Mouse (Mus musculus): ENCODE measurements around the gene Map3k5.

The Map3k5 gene

DNA sequence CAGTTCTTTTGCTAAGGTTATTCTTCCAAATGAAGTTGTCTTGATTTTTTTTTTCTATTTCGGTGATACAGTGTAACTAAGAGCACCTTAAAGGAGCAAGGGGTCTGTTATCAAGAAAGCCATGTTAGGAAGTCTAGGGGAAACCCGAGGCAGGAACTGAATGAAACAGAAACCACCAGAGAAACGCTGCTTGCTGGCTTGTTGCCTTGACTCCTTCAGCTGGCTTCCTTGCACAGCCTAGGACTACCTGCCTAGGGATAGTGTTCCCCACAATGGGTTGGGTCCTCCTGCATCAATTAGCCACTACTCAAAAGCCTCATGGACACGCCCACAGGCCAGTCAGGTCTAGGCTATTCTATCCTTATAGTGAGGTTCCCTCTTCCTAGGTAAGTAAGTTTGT is 106.4 kb downstream of the Map3k5 start:
- intact Hi-C loops (cut with DNase I): no loop called here

GRCm38 (mm10) chr10:20042081-20042480 is 107.8 kb downstream of the Map3k5 start:
- intact Hi-C loops (cut with DNase I): no loop called here

- intact Hi-C loops (cut with DNase I): no loop called here
Observed at GRCm38 (mm10) chr10:20044051-20044450, 109.8 kb downstream of the Map3k5 start.

- intact Hi-C loops (cut with DNase I): no loop called here
Observed at GRCm38 (mm10) chr10:20045733-20046495, 111.6 kb downstream of the Map3k5 start.

DNA sequence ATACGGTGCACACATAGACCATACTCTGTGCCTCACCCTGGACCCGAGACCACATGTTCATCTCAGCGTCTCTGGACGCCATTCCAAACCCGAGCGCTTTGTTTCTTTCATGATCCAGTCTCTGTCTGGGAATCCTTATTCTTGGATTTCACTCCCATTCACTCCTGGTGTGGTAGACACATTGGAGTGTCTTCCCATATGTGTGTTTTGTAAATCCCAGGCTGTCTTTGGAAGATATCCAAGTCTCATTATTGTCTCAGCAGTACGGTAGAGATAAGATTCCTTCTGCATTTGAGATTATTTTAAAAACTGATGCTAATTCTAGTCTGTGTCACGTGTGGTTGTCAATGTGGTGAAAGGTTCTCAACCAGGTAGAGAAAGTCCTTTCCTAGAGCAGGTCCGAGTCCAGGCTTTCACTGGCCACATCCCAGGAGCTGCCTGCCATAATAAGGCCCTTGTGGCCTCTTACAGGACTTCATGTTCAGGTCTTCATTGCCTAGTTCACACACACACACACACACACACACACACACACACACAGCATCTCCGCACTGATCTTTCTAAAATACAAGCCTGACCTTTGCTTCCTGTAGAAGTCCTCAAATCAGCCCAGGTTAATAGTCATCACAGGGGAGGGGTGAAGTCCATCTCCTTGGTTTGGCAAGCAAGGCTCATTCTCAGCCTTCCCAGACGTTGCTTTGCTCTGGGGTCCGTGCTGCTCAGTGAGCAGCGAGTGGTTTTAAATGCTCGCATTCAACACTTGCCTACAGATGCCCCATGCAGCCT is 122.8 kb downstream of the Map3k5 start:
- intact Hi-C loops (cut with DNase I): no loop called here

- intact Hi-C loops (cut with DNase I): no loop called here
Observed at GRCm38 (mm10) chr10:20058031-20058430, 123.8 kb downstream of the Map3k5 start.

DNA sequence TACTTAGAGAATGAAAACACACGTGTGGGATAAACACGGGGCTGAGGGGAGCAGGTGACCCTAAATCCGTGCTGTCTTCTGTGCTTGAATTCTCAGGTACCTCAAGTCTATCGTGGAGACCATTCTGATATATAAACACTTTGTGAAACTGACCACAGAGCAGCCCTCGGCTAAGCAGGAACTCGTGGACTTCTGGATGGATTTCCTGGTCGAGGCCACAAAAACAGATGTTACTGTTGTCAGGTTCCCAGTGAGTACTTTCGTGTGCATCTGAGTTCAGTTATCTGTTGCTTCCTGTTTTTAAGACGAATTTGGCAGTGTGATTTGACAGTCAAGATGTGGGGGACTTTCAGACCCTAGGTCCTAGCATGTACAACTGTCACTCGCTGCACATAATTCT is 124.6 kb downstream of the Map3k5 start:
- intact Hi-C loops (cut with DNase I): no loop called here

DNA sequence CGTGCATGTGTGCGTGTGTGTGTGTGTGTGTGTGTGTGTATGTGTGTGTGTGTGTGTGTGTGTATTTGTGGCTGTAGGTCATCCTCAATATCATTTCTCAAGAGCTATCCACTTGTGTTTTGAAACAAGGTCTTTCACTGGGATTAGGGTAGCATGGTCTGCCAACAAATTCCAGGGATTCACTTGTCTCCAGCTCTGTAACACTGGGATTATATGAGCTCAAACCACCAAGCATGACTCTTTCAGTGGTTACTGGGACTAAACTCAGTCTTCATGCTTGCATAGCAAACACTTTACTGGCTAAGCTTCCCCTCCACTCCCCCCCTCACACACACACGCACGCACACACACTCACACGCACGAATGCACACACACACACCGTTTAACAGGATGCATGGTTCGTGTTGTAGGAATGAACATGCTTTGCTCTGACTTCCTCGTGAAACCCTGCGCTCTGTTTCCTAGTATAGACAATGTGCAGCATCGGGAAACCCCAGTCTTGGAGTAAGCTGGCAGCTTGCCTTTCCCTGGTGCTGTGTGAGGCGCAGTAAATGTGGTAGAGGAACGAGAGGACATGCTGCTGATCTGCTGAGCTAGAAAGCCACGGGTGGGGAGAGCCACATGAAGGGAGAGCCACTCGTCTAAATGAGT is 126.2 kb downstream of the Map3k5 start:
- intact Hi-C loops (cut with DNase I): no loop called here

DNA sequence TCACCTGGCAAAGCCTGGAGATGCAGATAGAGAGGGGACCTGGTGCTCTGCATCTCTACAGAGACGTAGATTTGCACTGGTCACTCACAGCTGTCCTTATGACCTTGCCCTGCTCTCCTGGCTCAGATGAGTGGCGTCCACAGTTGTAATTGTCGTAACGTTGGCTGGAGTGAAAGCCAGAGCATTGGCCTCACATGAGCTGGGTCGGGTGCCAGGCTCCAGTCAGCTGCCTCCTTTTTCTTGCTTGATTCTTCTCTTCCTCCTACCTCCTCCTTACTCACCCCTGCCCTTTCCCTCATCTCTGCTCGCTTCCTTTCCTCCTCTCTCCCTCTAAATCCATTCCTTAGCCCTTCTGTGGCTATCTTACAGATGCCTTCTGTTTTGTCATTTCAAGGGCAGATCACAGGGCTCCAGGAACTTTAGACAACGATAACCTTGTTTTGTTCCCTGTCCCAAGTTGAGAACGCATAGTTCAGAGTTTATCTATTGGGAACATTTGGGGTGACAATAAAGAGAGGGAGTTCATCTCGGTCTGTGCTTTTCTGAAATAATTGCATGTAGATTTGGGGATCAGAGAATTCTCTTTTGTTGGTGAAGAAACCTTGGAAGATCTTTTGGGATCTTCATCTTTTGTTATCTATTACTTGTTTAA is 130.4 kb downstream of the Map3k5 start:
- intact Hi-C loops (cut with DNase I): no loop called here

DNA sequence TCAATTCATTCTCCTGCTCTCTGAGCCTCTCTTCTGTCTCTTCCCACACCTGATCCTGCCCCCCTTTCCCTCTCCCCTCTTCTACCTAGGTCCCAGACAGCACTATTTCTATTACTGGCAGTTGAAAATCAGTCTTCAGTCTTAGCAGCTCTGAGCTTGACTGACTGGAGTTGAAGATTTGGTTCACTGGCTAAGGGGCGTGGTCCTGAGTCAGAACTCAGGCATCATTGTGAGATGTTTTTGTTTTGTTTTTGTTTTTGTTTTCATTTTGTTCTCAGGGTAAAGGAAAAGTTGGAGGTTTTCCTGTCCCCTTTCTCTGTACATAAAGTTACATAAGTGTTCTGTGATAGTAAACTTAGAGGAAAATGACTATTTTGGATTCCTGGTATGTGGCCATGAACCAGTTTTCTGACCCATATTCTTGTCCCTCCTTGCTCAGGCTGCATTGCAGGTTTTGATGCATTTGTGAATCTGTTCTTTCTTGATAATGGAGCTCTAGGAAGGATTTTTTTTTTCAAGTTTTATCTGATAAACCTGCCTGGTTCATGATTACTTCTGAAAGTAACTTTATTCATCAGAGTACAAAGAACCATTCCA is 131.9 kb downstream of the Map3k5 start:
- intact Hi-C loops (cut with DNase I): no loop called here

- intact Hi-C loops (cut with DNase I): no loop called here
Observed at GRCm38 (mm10) chr10:20069771-20070460, 135.6 kb downstream of the Map3k5 start.

- intact Hi-C loops (cut with DNase I): no loop called here
Observed at GRCm38 (mm10) chr10:20070576-20071109, 136.4 kb downstream of the Map3k5 start.

GRCm38 (mm10) chr10:20071716-20072115 is 137.4 kb downstream of the Map3k5 start:
- intact Hi-C loops (cut with DNase I): loop anchor here (2.0 kb wide), 1 partner anchor 137 kb away; the partner anchor contains the start of gene Map3k5

DNA sequence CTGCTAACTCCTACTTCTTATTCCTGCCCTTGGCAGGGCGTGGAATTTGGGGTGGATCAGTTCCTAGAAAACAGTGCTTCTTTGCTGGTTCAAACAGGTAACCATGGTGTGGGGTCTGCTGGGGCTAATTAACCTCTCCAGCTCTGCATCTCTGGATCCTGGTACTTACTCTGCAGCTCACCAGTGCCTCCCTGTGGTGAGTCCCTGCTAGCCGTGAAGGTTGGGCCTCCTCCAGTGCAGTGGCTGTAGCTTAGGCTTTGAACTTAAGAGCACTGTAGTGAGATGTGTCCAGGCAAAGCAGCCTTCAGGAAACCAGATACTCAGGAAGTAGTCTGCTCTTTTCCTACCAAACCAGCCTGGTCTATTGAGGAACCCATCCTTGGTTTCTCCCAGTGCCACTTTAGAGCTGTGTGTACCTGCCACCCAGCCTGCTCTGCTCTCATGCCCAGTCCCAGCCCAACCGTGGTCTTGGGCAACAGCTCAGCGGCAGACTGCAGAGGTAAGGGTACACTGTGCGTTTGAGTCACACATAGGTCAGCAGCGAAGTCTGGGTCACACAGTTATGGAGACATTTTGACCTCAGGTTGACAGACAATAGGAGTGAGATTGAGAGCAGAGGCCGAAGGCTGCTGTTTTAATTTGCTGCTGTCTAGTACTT is 139.1 kb downstream of the Map3k5 start:
- intact Hi-C loops (cut with DNase I): loop anchor here (2.0 kb wide), 1 partner anchor 139 kb away; the partner anchor contains the start of gene Map3k5

DNA sequence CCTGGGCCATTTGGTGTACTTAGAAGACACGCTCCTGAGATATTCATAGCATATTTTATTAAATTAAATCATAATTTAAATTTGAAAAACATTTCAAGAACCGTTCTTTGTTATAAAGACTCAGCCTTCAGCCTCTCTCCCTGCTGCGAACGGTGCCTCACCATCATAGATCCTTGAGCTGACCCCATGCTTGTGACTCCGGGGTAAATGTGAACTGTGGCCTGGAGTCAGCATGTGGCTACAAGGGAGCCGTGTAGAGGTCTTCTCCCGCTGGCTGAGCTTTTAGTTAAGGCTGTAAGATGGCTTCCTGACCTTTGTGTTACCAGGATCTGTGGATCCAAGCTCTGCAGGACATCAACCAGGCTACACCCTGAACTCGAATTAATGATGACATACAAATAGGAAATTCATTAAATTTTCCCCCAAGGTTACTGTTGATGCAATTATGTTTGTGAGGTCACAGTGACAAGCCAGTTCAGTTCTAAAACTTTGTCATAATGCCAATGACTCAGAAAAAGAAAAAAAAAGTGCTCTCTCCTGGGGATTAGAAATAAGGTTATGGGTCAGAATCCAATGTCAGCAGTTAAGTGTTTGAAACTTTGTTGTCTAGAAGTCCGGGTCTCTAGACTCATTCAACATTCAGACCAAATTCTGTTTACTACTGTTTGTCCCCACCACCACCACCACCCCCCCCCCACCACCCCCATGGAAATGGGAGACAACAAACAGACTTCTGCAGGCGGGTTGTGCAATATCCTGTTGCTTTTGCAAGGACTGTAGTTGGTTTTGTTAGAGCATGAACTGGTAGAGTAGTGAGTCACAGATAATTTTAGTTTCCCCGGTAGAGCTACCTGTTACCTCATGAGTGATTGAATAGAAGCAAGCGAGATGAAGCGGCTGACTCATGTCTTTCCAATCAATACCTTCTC is 142.5 kb downstream of the Map3k5 start:
- intact Hi-C loops (cut with DNase I): loop anchor here (5.0 kb wide), 1 partner anchor 45 kb away; no protein-coding TSS in a partner anchor

GRCm38 (mm10) chr10:20078350-20078749 is 144.1 kb downstream of the Map3k5 start:
- intact Hi-C loops (cut with DNase I): loop anchor here (5.0 kb wide), 1 partner anchor 44 kb away; no protein-coding TSS in a partner anchor

GRCm38 (mm10) chr10:20087841-20088240 is 153.6 kb downstream of the Map3k5 start:
- intact Hi-C loops (cut with DNase I): no loop called here

GRCm38 (mm10) chr10:20089026-20089425 is 154.8 kb downstream of the Map3k5 start:
- intact Hi-C loops (cut with DNase I): no loop called here

Data from adrenal gland (tissue).